Mouse (Mus musculus) forebrain, embryonic 13.5 days (tissue): ENCODE results near the gene Ak5. TPM values are rescaled to one million over a fixed set of nuclear protein-coding genes. Genes with fewer than 3 reads are reported as not detected.

Experiments
- ATAC-seq: fragments of 200-750 bp; cut with Nextera tagmentation; 2 replicates; pipeline ENCODE4 v1.8.0; 2017
- H3K27ac ChIP-seq: fragments of 300-500 bp; sonication (generic); 2 replicates; pipeline ENCODE4 v1.5.1; 2015; ENCODE audit warnings: inconsistent platforms, mild to moderate bottlenecking, moderate library complexity
- H3K27me3 ChIP-seq: fragments of 300-500 bp; sonication (generic); 2 replicates; pipeline ENCODE4 v1.6.1; 2015; ENCODE audit warnings: mild to moderate bottlenecking, inconsistent platforms
- H3K36me3 ChIP-seq: fragments of 300-500 bp; sonication (generic); 2 replicates; pipeline ENCODE4 v1.6.1; 2015; ENCODE audit warnings: mild to moderate bottlenecking, inconsistent platforms; ENCODE audit not compliant: poor library complexity, severe bottlenecking
- H3K4me1 ChIP-seq: fragments of 300-500 bp; sonication (generic); 2 replicates; pipeline ENCODE4 v1.6.1; 2015; ENCODE audit warnings: inconsistent platforms
- H3K4me2 ChIP-seq: fragments of 300-500 bp; sonication (generic); 2 replicates; pipeline ENCODE4 v1.6.1; 2015; ENCODE audit warnings: inconsistent platforms, mild to moderate bottlenecking, moderate library complexity
- H3K4me3 ChIP-seq: fragments of 300-500 bp; sonication (generic); 2 replicates; pipeline ENCODE4 v1.5.1; 2015; ENCODE audit warnings: mild to moderate bottlenecking, inconsistent platforms
- H3K9ac ChIP-seq: fragments of 300-500 bp; sonication (generic); 2 replicates; pipeline ENCODE4 v1.6.1; 2015; ENCODE audit warnings: mild to moderate bottlenecking, inconsistent platforms
- H3K9me3 ChIP-seq: fragments of 300-500 bp; sonication (generic); replicated peaks from 2 replicates; pipeline ENCODE4 v1.6.1; 2016; ENCODE audit warnings: inconsistent platforms
- WGBS: fragments of 180-500 bp; shearing (Covaris S2); methylation state at CpG from one replicate; pipeline ENCODE4 v1.1.7; 2015; 5-methylcytosine and 5-hydroxymethylcytosine counted together
- polyA plus RNA-seq: library from polyadenylated mRNA; unstranded; fragments of >200 nt; fragmentation: Nextera tagmentation; extraction: Ambion mirVana; gene quantifications from 2 replicates; pipeline ENCODE4 v1.2.1, GENCODE M21; 2015

Gene Ak5
- polyA plus RNA-seq, 1 experiment from 2014 or later = 2.2 TPM

GRCm38 (mm10) chr3:152689105-152689504, 20.9 kb upstream of the Ak5 start:
- Histone ChIP-seq H3K27me3 (no peaks in the 10 kb centered on the region), H3K36me3 (no peaks in the 10 kb centered on the region), H3K4me3 (no peak overlapping the region), H3K9me3 (no peaks in the 10 kb centered on the region), H3K9ac (no peak overlapping the region), H3K4me1 (no peaks in the 10 kb centered on the region), H3K27ac (no peak overlapping the region), H3K4me2 (no peak overlapping the region)
- WGBS = 86% methylated on average over 9 of the region's 9 CpGs
- no peak for ATAC-seq

GRCm38 (mm10) chr3:152688532-152688931, 20.4 kb upstream of the Ak5 start:
- H3K36me3 ChIP-seq = no peaks in the 10 kb centered on the region
- WGBS = 87% methylated on average over 5 of the region's 5 CpGs
- H3K27me3 ChIP-seq = no peaks in the 10 kb centered on the region
- H3K9me3 ChIP-seq = no peaks in the 10 kb centered on the region
- no peak overlapping the region for H3K9ac ChIP-seq
- no peak overlapping the region for H3K4me2 ChIP-seq
- no peak for ATAC-seq
- H3K4me1 ChIP-seq = no peaks in the 10 kb centered on the region
- no peak overlapping the region for H3K27ac ChIP-seq
- no peak overlapping the region for H3K4me3 ChIP-seq

- peaks cover 3% of the 10 kb centered on the region; the same call in 1 of the 2 replicates for H3K27me3 ChIP-seq
- no peak for ATAC-seq
- 79% methylated on average over 6 of the region's 6 CpGs for WGBS
Measured at GRCm38 (mm10) chr3:152674663-152675062, 6.5 kb upstream of the Ak5 start.

GRCm38 (mm10) chr3:152669783-152670182, 1.6 kb upstream of the Ak5 start:
- H3K36me3 ChIP-seq = no peaks in the 10 kb centered on the region
- H3K27ac ChIP-seq = no peak overlapping the region
- ATAC-seq = no peak
- H3K4me2 ChIP-seq = no peak overlapping the region
- no peak overlapping the region for H3K4me3 ChIP-seq
- no peak overlapping the region for H3K9ac ChIP-seq
- peaks cover 35% of the 10 kb centered on the region for H3K27me3 ChIP-seq
- WGBS = 85% methylated on average over 3 of the region's 3 CpGs
- H3K4me1 ChIP-seq = peaks cover 12% of the 10 kb centered on the region
- no peaks in the 10 kb centered on the region for H3K9me3 ChIP-seq

More at GRCm38 (mm10) chr3:152674663-152675062, 6.5 kb upstream of the Ak5 start:
- no peaks in the 10 kb centered on the region for H3K9me3 ChIP-seq
- no peak overlapping the region for H3K4me3 ChIP-seq
- H3K36me3 ChIP-seq = no peaks in the 10 kb centered on the region
- no peak overlapping the region for H3K27ac ChIP-seq
- H3K4me2 ChIP-seq = no peak overlapping the region
- no peaks in the 10 kb centered on the region for H3K4me1 ChIP-seq
- H3K9ac ChIP-seq = no peak overlapping the region

- Histone ChIP-seq H3K27me3 (peaks cover 35% of the 10 kb centered on the region), H3K36me3 (no peaks in the 10 kb centered on the region), H3K4me3 (no peak overlapping the region), H3K4me1 (peaks cover 12% of the 10 kb centered on the region), H3K4me2 (no peak overlapping the region), H3K9ac (no peak overlapping the region), H3K27ac (no peak overlapping the region), H3K9me3 (no peaks in the 10 kb centered on the region)
- ATAC-seq = no peak
- 97% methylated on average over 2 of the region's 2 CpGs for WGBS
Measured at GRCm38 (mm10) chr3:152668793-152669192, 633 bp upstream of the Ak5 start.

- H3K9me3 ChIP-seq = no peaks in the 10 kb centered on the region
- H3K27ac ChIP-seq = no peak overlapping the region
- H3K27me3 ChIP-seq = peaks cover 35% of the 10 kb centered on the region
- under 1% methylated on average over 46 of the region's 82 CpGs for WGBS
- ATAC-seq = peak; percentile 92
- no peaks in the 10 kb centered on the region for H3K36me3 ChIP-seq
- H3K4me3 ChIP-seq = peak overlapping the region; percentile 55
- peak overlapping the region; percentile 97 for H3K4me2 ChIP-seq
- H3K4me1 ChIP-seq = peaks cover 12% of the 10 kb centered on the region
- H3K9ac ChIP-seq = peak overlapping the region; percentile 64
Measured at GRCm38 (mm10) chr3:152667356-152668211, 576 bp downstream of the Ak5 start.

GRCm38 (mm10) chr3:152666991-152667355, 1.2 kb downstream of the Ak5 start:
- H3K4me2 ChIP-seq = peak overlapping the region; percentile 97
- H3K27me3 ChIP-seq = peaks cover 35% of the 10 kb centered on the region
- no peaks in the 10 kb centered on the region for H3K9me3 ChIP-seq
- peaks cover 12% of the 10 kb centered on the region for H3K4me1 ChIP-seq
- peak; percentile 25; the same call in 1 of the 2 replicates for ATAC-seq
- H3K36me3 ChIP-seq = no peaks in the 10 kb centered on the region
- peak overlapping the region; percentile 55 for H3K4me3 ChIP-seq
- peak overlapping the region; percentile 64; the same call in 1 of the 2 replicates for H3K9ac ChIP-seq
- no peak overlapping the region for H3K27ac ChIP-seq
- WGBS = 1% methylated on average over 16 of the region's 16 CpGs

GRCm38 (mm10) chr3:152658592-152658991, 9.6 kb downstream of the Ak5 start:
- no peak for ATAC-seq
- Histone ChIP-seq H3K36me3 (no peaks in the 10 kb centered on the region), H3K27me3 (no peaks in the 10 kb centered on the region), H3K9ac (no peak overlapping the region), H3K4me2 (no peak overlapping the region), H3K9me3 (no peaks in the 10 kb centered on the region), H3K4me3 (no peak overlapping the region), H3K27ac (no peak overlapping the region), H3K4me1 (no peaks in the 10 kb centered on the region)
- 92% methylated on average over 2 of the region's 2 CpGs for WGBS

GRCm38 (mm10) chr3:152651991-152652390, 16.2 kb downstream of the Ak5 start:
- Histone ChIP-seq H3K27ac (no peak overlapping the region), H3K9ac (no peak overlapping the region), H3K27me3 (no peaks in the 10 kb centered on the region), H3K36me3 (no peaks in the 10 kb centered on the region), H3K4me3 (no peak overlapping the region), H3K4me1 (no peaks in the 10 kb centered on the region), H3K4me2 (no peak overlapping the region), H3K9me3 (no peaks in the 10 kb centered on the region)
- 80% methylated on average over 2 of the region's 2 CpGs for WGBS
- no peak for ATAC-seq

GRCm38 (mm10) chr3:152644610-152645009, 23.6 kb downstream of the Ak5 start:
- Histone ChIP-seq H3K9ac (no peak overlapping the region), H3K36me3 (no peaks in the 10 kb centered on the region), H3K27me3 (no peaks in the 10 kb centered on the region), H3K4me3 (no peak overlapping the region), H3K4me1 (no peaks in the 10 kb centered on the region), H3K9me3 (no peaks in the 10 kb centered on the region), H3K4me2 (no peak overlapping the region), H3K27ac (no peak overlapping the region)
- 92% methylated on average over 5 of the region's 5 CpGs for WGBS
- no peak for ATAC-seq

- Histone ChIP-seq H3K4me2 (no peak overlapping the region), H3K9me3 (no peaks in the 10 kb centered on the region), H3K27me3 (no peaks in the 10 kb centered on the region), H3K4me1 (0 out of 2 replicates have a peak, but pooled peaks cover 4% of the 10 kb centered on the region), H3K9ac (no peak overlapping the region), H3K36me3 (no peaks in the 10 kb centered on the region), H3K27ac (no peak overlapping the region), H3K4me3 (no peak overlapping the region)
- peak; percentile 57; the same call in 1 of the 2 replicates for ATAC-seq
- 65% methylated on average over 10 of the region's 10 CpGs for WGBS
Measured at GRCm38 (mm10) chr3:152625061-152625820, 42.9 kb downstream of the Ak5 start.

GRCm38 (mm10) chr3:152620534-152620933, 47.6 kb downstream of the Ak5 start:
- H3K27me3 ChIP-seq = no peaks in the 10 kb centered on the region
- H3K36me3 ChIP-seq = no peaks in the 10 kb centered on the region
- 0 out of 2 replicates have a peak, but pooled peaks cover 4% of the 10 kb centered on the region for H3K4me1 ChIP-seq
- ATAC-seq = no peak
- H3K4me2 ChIP-seq = peak overlapping the region; percentile 6; the same call in 1 of the 2 replicates
- H3K9me3 ChIP-seq = no peaks in the 10 kb centered on the region
- no peak overlapping the region for H3K27ac ChIP-seq
- no peak overlapping the region for H3K9ac ChIP-seq
- no peak overlapping the region for H3K4me3 ChIP-seq
- WGBS = 27% methylated on average over 11 of the region's 11 CpGs
